Mouse (Mus musculus) heart, embryonic 14.5 days (tissue): Measurements from ENCODE around the gene Dohh. TPM values are rescaled to one million over a fixed set of nuclear protein-coding genes. Genes with fewer than 3 reads are reported as not detected.

Experiments used
- ATAC-seq: fragments of 200-750 bp; cut with Nextera tagmentation; 2 replicates; pipeline ENCODE4 v1.8.0; 2017; ENCODE audit warnings: low read depth, moderate TSS enrichment; ENCODE audit not compliant: insufficient number of reproducible peaks, insufficient read depth, low FRiP score
- H3K27ac ChIP-seq, 2 experiments: fragments of 200-500 bp in 1 of 2; fragments of 300-500 bp in 1 of 2; sonication (generic) in 1 of 2; replicated peaks in 1 of 2; 2 replicates each; pipeline ENCODE4 v1.5.1; 2012 to 2014; ENCODE audit warnings: low read depth in 2 of 2, low read length in 2 of 2, control low read depth in 1 of 2, mild to moderate bottlenecking in 1 of 2, mixed read lengths in 1 of 2; ENCODE audit not compliant: control insufficient read depth in 1 of 2, insufficient read depth in 1 of 2
- H3K27me3 ChIP-seq: fragments of 300-500 bp; sonication (generic); 2 replicates; pipeline ENCODE4 v1.6.1; 2014; ENCODE audit warnings: mild to moderate bottlenecking, low read length, control low read depth; ENCODE audit not compliant: control insufficient read depth, insufficient read depth
- H3K36me3 ChIP-seq: fragments of 300-500 bp; sonication (generic); 2 replicates; pipeline ENCODE4 v1.6.1; 2014; ENCODE audit warnings: mild to moderate bottlenecking, control low read depth, low read length, mixed read lengths; ENCODE audit not compliant: control insufficient read depth, insufficient read depth
- H3K4me1 ChIP-seq, 2 experiments: fragments of 200-500 bp in 1 of 2; fragments of 300-500 bp in 1 of 2; sonication (generic) in 1 of 2; 2 replicates each; pipeline ENCODE4 v1.6.1; 2012 to 2014; ENCODE audit warnings: low read length in 2 of 2, control low read depth in 1 of 2, mixed read lengths in 1 of 2; ENCODE audit not compliant: control insufficient read depth in 2 of 2, insufficient read depth in 2 of 2
- H3K4me2 ChIP-seq: fragments of 300-500 bp; sonication (generic); 2 replicates; pipeline ENCODE4 v1.6.1; 2014; ENCODE audit warnings: mild to moderate bottlenecking, low read length
- H3K4me3 ChIP-seq, 2 experiments: fragments of 200-500 bp in 1 of 2; fragments of 300-500 bp in 1 of 2; sonication (generic) in 1 of 2; 2 replicates each; pipeline ENCODE4 v1.5.1; 2012 to 2014; ENCODE audit warnings: low read length in 2 of 2, mild to moderate bottlenecking in 2 of 2, control low read depth in 1 of 2, low read depth in 1 of 2, moderate library complexity in 1 of 2; ENCODE audit not compliant: control insufficient read depth in 1 of 2, insufficient read depth in 1 of 2
- H3K9ac ChIP-seq: fragments of 300-500 bp; sonication (generic); 2 replicates; pipeline ENCODE4 v1.6.1; 2014; ENCODE audit warnings: mild to moderate bottlenecking, low read length
- H3K9me3 ChIP-seq: fragments of 300-500 bp; sonication (generic); 2 replicates; pipeline ENCODE4 v1.6.1; 2016; ENCODE audit warnings: low read length, control low read depth; ENCODE audit not compliant: control insufficient read depth
- WGBS: fragments of 180-500 bp; shearing (Covaris S2); extraction: QIAGEN DNeasy Blood & Tissue Kit; methylation state at CpG from one replicate; pipeline ENCODE4 v1.1.7; 2014; 5-methylcytosine and 5-hydroxymethylcytosine counted together
- polyA plus RNA-seq: library from polyadenylated mRNA; unstranded; fragments of >200 nt; fragmentation: Nextera tagmentation; extraction: Ambion mirVana; gene quantifications from 2 replicates; pipeline ENCODE4 v1.2.1, GENCODE M21; 2014

The Dohh gene
- polyA plus RNA-seq, 1 experiment from 2014 or later = 53.5 TPM

GRCm38 (mm10) chr10:81427804-81428506, 43.7 kb downstream of the Dohh start:
- 77% methylated on average over 8 of the region's 8 CpGs for WGBS
- no peaks in the 10 kb centered on the region for H3K36me3 ChIP-seq
- no peak overlapping the region for H3K27ac ChIP-seq
- no peak overlapping the region for H3K9ac ChIP-seq
- no peaks in the 10 kb centered on the region for H3K27me3 ChIP-seq
- H3K4me2 ChIP-seq = no peak overlapping the region
- H3K4me1 ChIP-seq = peaks cover 28 to 53% of the 10 kb centered on the region in 2 experiments
- no peak for ATAC-seq
- no peak overlapping the region for H3K4me3 ChIP-seq
- no peaks in the 10 kb centered on the region for H3K9me3 ChIP-seq

- peaks cover 33 to 58% of the 10 kb centered on the region in 2 experiments for H3K4me1 ChIP-seq
- no peak overlapping the region for H3K27ac ChIP-seq
- ATAC-seq = no peak
- no peak overlapping the region for H3K4me2 ChIP-seq
- no peaks in the 10 kb centered on the region for H3K9me3 ChIP-seq
- no peaks in the 10 kb centered on the region for H3K36me3 ChIP-seq
- WGBS = 87% methylated on average over 7 of the region's 7 CpGs
- no peak overlapping the region for H3K4me3 ChIP-seq
- no peak overlapping the region for H3K9ac ChIP-seq
- H3K27me3 ChIP-seq = no peaks in the 10 kb centered on the region
Observed at GRCm38 (mm10) chr10:81428507-81428870, 44.3 kb downstream of the Dohh start.

GRCm38 (mm10) chr10:81429092-81429491, 44.9 kb downstream of the Dohh start:
- Histone ChIP-seq H3K36me3 (no peaks in the 10 kb centered on the region), H3K4me2 (peak overlapping the region; percentile 93), H3K4me3 (peak overlapping the region in 1 of 2 experiments; percentile 78; a peak in 1 of 4 replicates), H3K9me3 (no peaks in the 10 kb centered on the region), H3K27me3 (no peaks in the 10 kb centered on the region), H3K9ac (no peak overlapping the region), H3K27ac (peak overlapping the region; percentile 91 to 98), H3K4me1 (peaks cover 36 to 57% of the 10 kb centered on the region in 2 experiments)
- 35% methylated on average over 2 of the region's 2 CpGs for WGBS
- no peak for ATAC-seq

- H3K4me3 ChIP-seq = peak overlapping the region; percentile 71 to 78
- no peaks in the 10 kb centered on the region for H3K27me3 ChIP-seq
- peak; percentile 31 for ATAC-seq
- H3K9me3 ChIP-seq = no peaks in the 10 kb centered on the region
- H3K9ac ChIP-seq = peak overlapping the region; percentile 90
- WGBS = under 1% methylated on average over 20 of the region's 20 CpGs
- H3K4me1 ChIP-seq = peaks cover 33 to 53% of the 10 kb centered on the region in 2 experiments
- H3K36me3 ChIP-seq = no peaks in the 10 kb centered on the region
- H3K27ac ChIP-seq = peak overlapping the region; percentile 91 to 98
- peak overlapping the region; percentile 93 for H3K4me2 ChIP-seq
Observed at GRCm38 (mm10) chr10:81429605-81430061, 45.4 kb downstream of the Dohh start.

- peak; percentile 40 for ATAC-seq
- Histone ChIP-seq H3K36me3 (no peaks in the 10 kb centered on the region), H3K4me3 (peak overlapping the region; percentile 71 to 78), H3K9me3 (no peaks in the 10 kb centered on the region), H3K27me3 (no peaks in the 10 kb centered on the region), H3K4me2 (peak overlapping the region; percentile 93), H3K4me1 (peaks cover 30 to 52% of the 10 kb centered on the region in 2 experiments), H3K27ac (peak overlapping the region; percentile 91 to 98), H3K9ac (peak overlapping the region; percentile 90)
- WGBS = 2% methylated on average over 65 of the region's 89 CpGs
Observed at GRCm38 (mm10) chr10:81430141-81430830, 46.1 kb downstream of the Dohh start.

GRCm38 (mm10) chr10:81430831-81431525, 46.8 kb downstream of the Dohh start:
- 2% methylated on average over 52 of the region's 70 CpGs for WGBS
- H3K4me2 ChIP-seq = peak overlapping the region; percentile 93
- H3K9me3 ChIP-seq = no peaks in the 10 kb centered on the region
- peak overlapping the region; percentile 71 to 78 for H3K4me3 ChIP-seq
- peak overlapping the region; percentile 90 for H3K9ac ChIP-seq
- H3K27me3 ChIP-seq = no peaks in the 10 kb centered on the region
- peak; percentile 6; the same call in 1 of the 2 replicates for ATAC-seq
- H3K4me1 ChIP-seq = peaks cover 25 to 49% of the 10 kb centered on the region in 2 experiments
- no peaks in the 10 kb centered on the region for H3K36me3 ChIP-seq
- peak overlapping the region; percentile 82 to 98 for H3K27ac ChIP-seq

GRCm38 (mm10) chr10:81431526-81432168, 47.4 kb downstream of the Dohh start:
- 19% methylated on average over 15 of the region's 15 CpGs for WGBS
- Histone ChIP-seq H3K9me3 (no peaks in the 10 kb centered on the region), H3K4me2 (peak overlapping the region; percentile 93), H3K4me3 (peak overlapping the region; percentile 71 to 78; a peak in 3 of 4 replicates), H3K9ac (peak overlapping the region; percentile 90), H3K27me3 (no peaks in the 10 kb centered on the region), H3K27ac (peak overlapping the region in 1 of 2 experiments; percentile 98; a peak in 1 of 4 replicates), H3K36me3 (no peaks in the 10 kb centered on the region), H3K4me1 (peaks cover 25 to 49% of the 10 kb centered on the region in 2 experiments)
- no peak for ATAC-seq
